8 mouse cellular contexts compared by ENCODE assay signal in the genomic region with DNA sequence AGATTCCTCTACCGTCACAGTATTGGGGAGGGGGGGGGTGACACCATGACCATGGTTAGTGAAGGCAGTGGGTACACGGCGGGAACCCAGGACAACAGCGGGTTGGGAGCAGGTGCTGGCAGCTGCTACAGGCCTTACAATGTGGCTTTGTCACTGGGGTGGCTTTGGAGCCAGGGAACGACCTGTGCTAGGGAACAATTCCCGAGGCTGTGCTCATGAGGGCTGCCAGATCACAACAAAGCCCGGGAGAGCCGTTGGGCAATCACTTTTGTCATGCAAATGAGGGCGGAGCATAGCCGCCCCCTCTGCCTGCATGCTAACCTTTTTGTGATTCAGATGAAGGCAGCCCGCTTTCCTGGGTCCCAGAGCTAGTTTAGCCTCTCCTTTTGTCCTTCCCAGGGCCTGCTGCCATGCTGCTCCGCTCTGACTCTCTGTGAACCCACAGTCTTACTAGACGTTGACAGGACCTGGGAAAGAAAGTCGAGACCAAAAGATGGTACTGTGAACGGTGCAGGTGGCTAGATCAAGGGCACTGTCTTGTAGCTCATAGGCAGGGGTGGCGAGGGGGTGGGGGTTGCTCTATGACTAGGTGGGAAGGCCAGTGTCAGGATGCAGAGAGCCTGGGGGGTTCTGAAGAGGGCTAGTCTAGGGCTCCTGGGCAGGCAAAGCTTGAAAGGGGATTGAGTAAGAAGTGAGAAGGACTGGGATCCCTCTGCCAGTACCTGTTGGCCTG. TPM values are rescaled to one million over a fixed set of nuclear protein-coding genes. Genes with fewer than 3 reads are reported as not detected.
DNase-seq lines count a peak whose midpoint lies in the region; ATAC-seq and TF ChIP-seq lines count a peak whose summit lies in the region.

No protein-coding gene starts in this region.

- peaks cover 26% of the 10 kb centered on the region for H3K27me3 ChIP-seq in G1E (ENCODE audit: insufficient read depth, low read length)
- H3K27me3 ChIP-seq in forebrain, postnatal 0 days (ENCODE audit: insufficient read depth, low read length), result no peaks in the 10 kb centered on the region
- H3K27me3 ChIP-seq in neural tube, embryonic 11.5 days (ENCODE audit: control insufficient read depth, insufficient read depth, low read length), result no peaks in the 10 kb centered on the region

- H3K36me3 ChIP-seq in G1E (replicated peaks), result no peaks in the 10 kb centered on the region
- H3K36me3 ChIP-seq in forebrain, postnatal 0 days (ENCODE audit: insufficient read depth), result no peaks in the 10 kb centered on the region
- no peaks in the 10 kb centered on the region for H3K36me3 ChIP-seq in neural tube, embryonic 11.5 days (ENCODE audit: control insufficient read depth, insufficient read depth, low read length)

- H3K4me2 ChIP-seq in forebrain, postnatal 0 days (ENCODE audit: low read depth), result no peak overlapping the region
- H3K4me2 ChIP-seq in neural tube, embryonic 11.5 days (ENCODE audit: low read depth), result peak overlapping the region; percentile 24

- no peak overlapping the region for H3K9ac ChIP-seq in forebrain, postnatal 0 days
- peak overlapping the region; percentile 33 for H3K9ac ChIP-seq in neural tube, embryonic 11.5 days (ENCODE audit: low read length)

- H3K9me3 ChIP-seq in G1E (replicated peaks), result peaks cover 4% of the 10 kb centered on the region; the same call in 1 of the 2 replicates
- H3K9me3 ChIP-seq in forebrain, postnatal 0 days (ENCODE audit: low read length), result no peaks in the 10 kb centered on the region
- H3K9me3 ChIP-seq in neural tube, embryonic 11.5 days (ENCODE audit: control insufficient read depth, low read length), result no peaks in the 10 kb centered on the region

- WGBS in forebrain, postnatal 0 days, result 9% methylated on average over 16 of the region's 16 CpGs
- 5% methylated on average over 16 of the region's 16 CpGs for WGBS in neural tube, embryonic 11.5 days

- DNase-seq in adrenal gland, postnatal 14 days, result peak; percentile 55
- DNase-seq in adrenal gland, postnatal 25 days, result no peak
- DNase-seq in G1E (ENCODE audit: low spot score) (no peak), MN1 (ENCODE audit: low spot score) (no peak)
- DNase-seq in forebrain, postnatal 0 days, result peak; percentile 72
- DNase-seq in left cerebral cortex, postnatal 4 days, result peak; percentile 51
- peak; percentile 85 for DNase-seq in neural tube, embryonic 11.5 days (ENCODE audit: low spot score)
- no peak for DNase-seq in kidney, postnatal 36 days

- intact Hi-C loops in left cerebral cortex, postnatal 4 days (cut with DNase I), result no loop called here

- ATAC-seq in G1E (ENCODE audit: extremely low read depth, insufficient number of reproducible peaks, low FRiP score, poor library complexity, severe bottlenecking), result no peak
- peak; percentile 83 for ATAC-seq in forebrain, postnatal 0 days
- ATAC-seq in neural tube, embryonic 11.5 days (ENCODE audit: insufficient read depth, low FRiP score, low TSS enrichment), result peak; percentile 91

- H3K4me1 ChIP-seq in G1E (ENCODE audit: insufficient read depth, low read depth, low read length), result peaks cover 46% of the 10 kb centered on the region
- H3K4me1 ChIP-seq in forebrain, postnatal 0 days (ENCODE audit: insufficient read depth), result peaks cover 20% of the 10 kb centered on the region
- peaks cover 17% of the 10 kb centered on the region for H3K4me1 ChIP-seq in neural tube, embryonic 11.5 days (ENCODE audit: control insufficient read depth, insufficient read depth, low read length)

- TF ChIP-seq CTCF in G1E (IDR thresholded peaks at IDR 0.05; ENCODE audit: low read depth, low read length), result no peak
- no peak for TF ChIP-seq CTCF in forebrain, postnatal 0 days (IDR thresholded peaks at IDR 0.05; ENCODE audit: low read depth)

- H3K4me3 ChIP-seq in G1E (ENCODE audit: low read depth, low read length), result peak overlapping the region; percentile 17; the same call in 1 of the 2 replicates
- no peak overlapping the region for H3K4me3 ChIP-seq in forebrain, postnatal 0 days (ENCODE audit: low read depth, low read length)
- no peak overlapping the region for H3K4me3 ChIP-seq in neural tube, embryonic 11.5 days (ENCODE audit: low read depth, low read length)

- peak overlapping the region; percentile 73 for H3K27ac ChIP-seq in forebrain, postnatal 0 days (ENCODE audit: low read depth, low read length)
- peak overlapping the region; percentile 90 for H3K27ac ChIP-seq in neural tube, embryonic 11.5 days (ENCODE audit: low read depth, low read length)

RNA-seq across cellular contexts. Expression of a gene that starts 18.4 kb away (rescaled TPM):
- 85.8 and 102 TPM in 2 replicates for total RNA-seq in adrenal gland, postnatal 14 days (2021)
- total RNA-seq in adrenal gland, postnatal 25 days (2021), result 85.4 and 93.8 TPM in 2 replicates
- total RNA-seq in G1E (2014; fragmentation: Nextera tagmentation) (86.9 and 89.5 TPM in 2 replicates), G1E (2017) (14.6 and 16.3 TPM in 2 replicates)
- polyA plus RNA-seq in G1E (2012), result 57.2 and 68.1 TPM in 2 replicates
- 25.5 and 32.0 TPM in 2 replicates for total RNA-seq in forebrain, postnatal 0 days (2014; rRNA removed)
- 24.8 and 32.0 TPM in 2 replicates for polyA plus RNA-seq in forebrain, postnatal 0 days (2015; fragmentation: Nextera tagmentation; extraction: Ambion mirVana)
- total RNA-seq in left cerebral cortex, postnatal 4 days (2021), result 10 to 100 TPM; 72.3 to 73.5 TPM
- 31.6 and 33.8 TPM in 2 replicates for polyA plus RNA-seq in neural tube, embryonic 11.5 days (2014; fragmentation: Nextera tagmentation; extraction: Ambion mirVana)

RNA-seq across cellular contexts. Expression of a gene that starts 40.5 kb away (rescaled TPM):
- not detected in 2 replicates for total RNA-seq in adrenal gland, postnatal 14 days (2021)
- not detected in 2 replicates for total RNA-seq in adrenal gland, postnatal 25 days (2021)
- total RNA-seq in G1E (2014; fragmentation: Nextera tagmentation) (not detected in 2 replicates), G1E (2017) (not detected in 2 replicates)
- not detected in 2 replicates for polyA plus RNA-seq in G1E (2012)
- total RNA-seq in forebrain, postnatal 0 days (2014; rRNA removed), result not detected in 2 replicates
- polyA plus RNA-seq in forebrain, postnatal 0 days (2015; fragmentation: Nextera tagmentation; extraction: Ambion mirVana), result not detected in 2 replicates
- total RNA-seq in left cerebral cortex, postnatal 4 days (2021), result not detected
- not detected in 2 replicates for polyA plus RNA-seq in neural tube, embryonic 11.5 days (2014; fragmentation: Nextera tagmentation; extraction: Ambion mirVana)

Comparison
In these comparisons a context has a peak if more than half of its experiments do, and no peak if none do; other contexts are left out.
1. DNase-seq: peak in adrenal gland, postnatal 14 days (single experiment), forebrain, postnatal 0 days (single experiment), left cerebral cortex, postnatal 4 days (single experiment) and neural tube, embryonic 11.5 days (single experiment); none in adrenal gland, postnatal 25 days (single experiment), G1E (single experiment), MN1 (single experiment) and kidney, postnatal 36 days (0 of 2).